Mouse (Mus musculus) heart, postnatal 0 days (tissue): ENCODE data around the gene Hmcn2. TPM values are rescaled to one million over a fixed set of nuclear protein-coding genes. Genes with fewer than 3 reads are reported as not detected.

ENCODE experiments used
- ATAC-seq: fragments of 200-750 bp; cut with Nextera tagmentation; 2 replicates; pipeline ENCODE4 v1.8.0; 2017; ENCODE audit warnings: low read depth, moderate number of reproducible peaks, moderate library complexity; ENCODE audit not compliant: insufficient read depth
- DNase-seq: peaks from one replicate; pipeline ENCODE4 v3.0.0-alpha.2; 2016; ENCODE audit warnings: low spot score
- H3K27ac ChIP-seq: fragments of 300-500 bp; sonication (generic); 2 replicates; pipeline ENCODE4 v1.5.1; 2014; ENCODE audit warnings: low read depth, mild to moderate bottlenecking
- H3K27me3 ChIP-seq: fragments of 300-500 bp; sonication (generic); 2 replicates; pipeline ENCODE4 v1.6.1; 2014; ENCODE audit warnings: low read length, mixed read lengths; ENCODE audit not compliant: control insufficient read depth, insufficient read depth
- H3K36me3 ChIP-seq: fragments of 300-500 bp; sonication (generic); replicated peaks from 2 replicates; pipeline ENCODE4 v1.6.1; 2014; ENCODE audit warnings: low read length, mixed read lengths; ENCODE audit not compliant: control insufficient read depth, insufficient read depth
- H3K4me1 ChIP-seq: fragments of 300-500 bp; sonication (generic); 2 replicates; pipeline ENCODE4 v1.6.1; 2014; ENCODE audit warnings: antibody characterized with exemption; ENCODE audit not compliant: control insufficient read depth, insufficient read depth
- H3K4me2 ChIP-seq: fragments of 300-500 bp; sonication (generic); 2 replicates; pipeline ENCODE4 v1.6.1; 2014; ENCODE audit warnings: low read depth, mild to moderate bottlenecking, low read length, moderate library complexity
- H3K4me3 ChIP-seq: fragments of 300-500 bp; sonication (generic); 2 replicates; pipeline ENCODE4 v1.5.1; 2014; ENCODE audit warnings: low read depth, low read length
- H3K9ac ChIP-seq: fragments of 300-500 bp; sonication (generic); replicated peaks from 2 replicates; pipeline ENCODE4 v1.6.1; 2014; ENCODE audit warnings: low read depth, low read length, mixed read lengths
- H3K9me3 ChIP-seq: fragments of 300-500 bp; sonication (generic); replicated peaks from 2 replicates; pipeline ENCODE4 v1.6.1; 2016; ENCODE audit warnings: low read length; ENCODE audit not compliant: control insufficient read depth
- CTCF ChIP-seq: IDR thresholded peaks from 2 replicates; pipeline ENCODE4 v1.5.1; 2016; ENCODE audit warnings: antibody characterized with exemption, control low read depth, low read depth
- EP300 ChIP-seq: IDR thresholded peaks from 2 replicates; pipeline ENCODE4 v1.6.1; 2016; ENCODE audit warnings: antibody characterized with exemption, low read depth
- WGBS: fragments of 180-500 bp; shearing (Covaris S2); extraction: QIAGEN DNeasy Blood & Tissue Kit; methylation state at CpG from one replicate; pipeline ENCODE4 v1.1.7; 2014; 5-methylcytosine and 5-hydroxymethylcytosine counted together
- polyA plus RNA-seq: library from polyadenylated mRNA; unstranded; fragments of >200 nt; fragmentation: Nextera tagmentation; extraction: Ambion mirVana; gene quantifications from 2 replicates; pipeline ENCODE4 v1.2.1, GENCODE M21; 2015
- total RNA-seq: library from RNA; depleted of rRNA; stranded (reverse); fragments of >200 nt; gene quantifications from 2 replicates; pipeline ENCODE4 v1.2.3, GENCODE M21; 2014; ENCODE audit warnings: low replicate concordance

Hmcn2 gene
- total and polyA plus RNA-seq, 2 experiments from 2014 or later = 0.67 to 3.1 TPM

- peak; percentile 25 for DNase-seq
- peaks cover 37% of the 10 kb centered on the region for H3K27me3 ChIP-seq
- peak; percentile 82 for ATAC-seq
- H3K36me3 ChIP-seq = no peaks in the 10 kb centered on the region
- peak within 1 kb of the TSS; percentile 48 for H3K4me3 ChIP-seq
- TF ChIP-seq EP300 (no peak), CTCF (0 out of 2 replicates have a peak, but pooled peaks have one; percentile 13)
- H3K9me3 ChIP-seq = no peaks in the 10 kb centered on the region
- peak within 1 kb of the TSS; percentile 82 for H3K4me2 ChIP-seq
- peak within 1 kb of the TSS; percentile 39; the same call in 1 of the 2 replicates for H3K9ac ChIP-seq
- under 1% methylated on average over 43 of the region's 49 CpGs for WGBS
- no peaks in the 10 kb centered on the region for H3K4me1 ChIP-seq
- H3K27ac ChIP-seq = no peak within 1 kb of the TSS
Observed at GRCm38 (mm10) chr2:31469931-31470682, 155.9 kb downstream of the Hmcn2 start, which contains the start of gene Ass1. Gene Ass1 (plus strand): TSS chr2:31470207.

DNA sequence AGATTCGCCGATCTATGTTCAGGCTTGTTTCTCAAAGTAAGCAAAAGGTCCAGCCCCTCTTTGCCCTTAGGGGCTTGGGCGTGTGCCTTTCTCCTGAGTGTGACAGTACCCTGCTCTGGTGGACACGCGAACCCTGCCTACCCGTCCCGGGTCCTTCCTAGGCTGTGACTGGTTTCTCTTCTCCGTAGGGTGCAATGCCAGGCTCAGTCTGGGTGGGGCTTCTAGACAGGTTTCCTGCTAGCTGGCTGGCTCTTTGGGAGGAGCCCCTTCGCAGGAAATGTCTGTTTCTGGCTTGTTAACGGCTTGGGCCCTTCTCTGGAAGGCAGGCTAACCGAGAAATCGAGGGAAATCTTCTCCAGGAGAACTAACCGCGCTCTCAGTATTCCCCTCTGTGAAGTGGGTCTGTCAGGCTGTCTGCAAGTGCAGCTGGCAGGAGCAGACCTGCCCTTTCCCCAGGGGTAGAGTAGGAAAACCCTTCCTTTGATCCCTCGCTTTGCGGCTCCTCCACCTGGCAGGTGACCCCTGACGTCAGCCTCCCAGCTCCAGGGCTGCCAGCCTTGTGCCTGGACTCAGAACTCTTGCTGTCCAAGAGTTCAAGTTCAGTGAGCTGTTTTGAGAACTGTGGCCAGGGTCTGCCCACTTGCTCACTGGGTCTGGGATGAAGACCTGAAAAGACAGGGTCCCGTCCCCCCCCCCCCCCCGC, 156.6 kb downstream of the Hmcn2 start:
- 16% methylated on average over 19 of the region's 19 CpGs for WGBS
- peaks cover 37% of the 10 kb centered on the region for H3K27me3 ChIP-seq
- peak overlapping the region; percentile 39; the same call in 1 of the 2 replicates for H3K9ac ChIP-seq
- no peaks in the 10 kb centered on the region for H3K9me3 ChIP-seq
- no peaks in the 10 kb centered on the region for H3K36me3 ChIP-seq
- no peaks in the 10 kb centered on the region for H3K4me1 ChIP-seq
- no peak for TF ChIP-seq CTCF
- no peak for TF ChIP-seq EP300
- peak overlapping the region; percentile 82 for H3K4me2 ChIP-seq
- peak overlapping the region; percentile 48 for H3K4me3 ChIP-seq
- no peak overlapping the region for H3K27ac ChIP-seq
- ATAC-seq = peak; percentile 21; the same call in 1 of the 2 replicates
- DNase-seq = no peak

DNA sequence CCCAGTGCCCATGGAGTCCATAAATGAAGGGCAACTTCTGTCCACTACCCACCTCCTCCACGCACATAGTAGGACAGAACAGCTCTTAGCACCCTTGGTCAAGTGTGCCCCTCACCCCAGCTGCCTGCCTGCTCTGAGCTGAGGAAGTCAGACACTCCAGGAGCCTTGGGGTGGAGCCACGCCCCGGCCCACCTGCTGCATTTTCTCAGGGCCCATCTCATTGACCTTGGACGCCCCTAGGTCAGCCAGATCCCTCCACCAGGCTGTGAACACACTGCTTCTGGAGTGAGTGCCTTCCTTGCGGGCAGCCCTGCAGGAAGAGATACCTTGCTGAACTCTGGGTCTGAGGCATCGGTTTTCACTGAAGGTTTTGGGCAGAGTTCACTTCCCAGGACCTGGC, 157.4 kb downstream of the Hmcn2 start:
- no peak overlapping the region for H3K4me3 ChIP-seq
- H3K9ac ChIP-seq = no peak overlapping the region
- no peak overlapping the region for H3K4me2 ChIP-seq
- 61% methylated on average over 6 of the region's 6 CpGs for WGBS
- H3K27me3 ChIP-seq = peaks cover 37% of the 10 kb centered on the region
- no peak overlapping the region for H3K27ac ChIP-seq
- ATAC-seq (no peak), DNase-seq (no peak)
- no peaks in the 10 kb centered on the region for H3K36me3 ChIP-seq
- H3K9me3 ChIP-seq = no peaks in the 10 kb centered on the region
- no peaks in the 10 kb centered on the region for H3K4me1 ChIP-seq
- TF ChIP-seq EP300 = no peak
- TF ChIP-seq CTCF = no peak

DNA sequence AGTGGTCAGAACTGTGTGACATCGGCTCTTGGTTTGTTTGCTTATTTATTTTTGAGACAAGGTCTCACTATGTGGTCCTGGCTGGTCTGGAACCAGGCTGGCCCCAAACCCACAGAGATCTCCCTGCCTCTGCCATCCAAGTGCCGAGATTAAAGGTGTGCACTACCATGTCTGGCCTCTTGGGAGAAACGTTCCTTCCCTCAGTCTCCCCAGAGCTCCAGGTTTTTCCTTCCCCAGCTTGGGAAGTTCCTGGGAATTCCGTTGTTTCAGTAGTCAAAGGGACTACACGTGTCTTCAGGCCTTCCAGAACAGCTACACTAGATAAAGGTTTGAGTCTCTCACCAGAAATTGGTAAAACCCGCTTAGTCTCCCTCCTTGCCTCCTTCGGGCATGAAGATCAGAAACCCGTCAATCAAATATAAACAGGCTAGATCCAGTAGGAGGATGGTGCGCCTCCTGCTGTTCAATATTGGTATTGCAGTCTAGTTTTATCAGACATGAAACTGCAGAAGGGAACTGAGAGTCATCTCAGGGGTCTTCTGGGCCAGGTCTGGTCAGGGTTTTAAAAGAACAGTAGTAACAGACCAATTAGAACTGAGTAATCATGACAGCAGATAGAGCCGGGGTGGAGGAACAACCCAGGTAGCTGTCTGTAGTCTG, 158.3 kb downstream of the Hmcn2 start:
- WGBS = 44% methylated on average over 10 of the region's 10 CpGs
- Histone ChIP-seq H3K27me3 (peaks cover 37% of the 10 kb centered on the region), H3K9ac (no peak overlapping the region), H3K4me3 (no peak overlapping the region), H3K4me1 (no peaks in the 10 kb centered on the region), H3K27ac (no peak overlapping the region), H3K9me3 (no peaks in the 10 kb centered on the region), H3K36me3 (no peaks in the 10 kb centered on the region), H3K4me2 (no peak overlapping the region)
- no peak for TF ChIP-seq EP300
- peak; percentile 82 for TF ChIP-seq CTCF
- ATAC-seq (no peak), DNase-seq (peak; percentile 18)

DNA sequence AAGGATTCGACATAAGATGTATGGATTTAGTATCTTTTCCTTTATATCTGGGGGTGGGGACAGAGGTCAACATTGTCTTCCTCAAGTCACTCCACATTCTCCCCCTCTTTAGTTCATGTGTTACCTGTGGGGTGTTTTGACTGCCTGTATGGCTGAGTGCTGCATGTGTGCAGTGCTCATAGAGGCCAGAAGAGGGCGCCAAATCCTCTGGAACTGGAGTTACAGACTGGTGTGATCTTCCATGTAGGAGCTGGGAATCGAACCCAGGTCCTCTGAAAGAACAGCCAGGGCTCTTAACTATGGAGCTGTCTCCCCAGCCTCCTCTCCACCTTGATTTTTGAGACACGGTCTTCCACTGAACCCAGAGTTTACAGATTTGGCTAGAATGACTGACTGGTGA, 159.7 kb downstream of the Hmcn2 start:
- Histone ChIP-seq H3K4me3 (no peak overlapping the region), H3K36me3 (no peaks in the 10 kb centered on the region), H3K4me1 (no peaks in the 10 kb centered on the region), H3K27me3 (peaks cover 29% of the 10 kb centered on the region), H3K9ac (no peak overlapping the region), H3K9me3 (no peaks in the 10 kb centered on the region), H3K4me2 (no peak overlapping the region), H3K27ac (no peak overlapping the region)
- TF ChIP-seq CTCF (peak; percentile 20; the same call in 1 of the 2 replicates), EP300 (no peak)
- WGBS = 62% methylated on average over 4 of the region's 4 CpGs
- DNase-seq = no peak
- ATAC-seq = no peak
